Mouse (Mus musculus) stomach, postnatal 0 days (tissue): ENCODE measurements around the gene Dlgap4. TPM values are rescaled to one million over a fixed set of nuclear protein-coding genes. Genes with fewer than 3 reads are reported as not detected.

Experiments used
- ATAC-seq: fragments of 200-750 bp; cut with Nextera tagmentation; 2 replicates; pipeline ENCODE4 v1.8.0; 2017; ENCODE audit not compliant: low FRiP score, low TSS enrichment
- DNase-seq: peaks from one replicate; pipeline ENCODE4 v3.0.0-alpha.2; 2016; ENCODE audit warnings: low spot score
- H3K27ac ChIP-seq: fragments of 300-500 bp; sonication (generic); replicated peaks from 2 replicates; pipeline ENCODE4 v1.5.1; 2014; ENCODE audit warnings: mild to moderate bottlenecking, control low read depth
- H3K27me3 ChIP-seq: fragments of 300-500 bp; sonication (generic); 2 replicates; pipeline ENCODE4 v1.6.1; 2014; ENCODE audit warnings: low read length; ENCODE audit not compliant: control insufficient read depth, insufficient read depth
- H3K36me3 ChIP-seq: fragments of 300-500 bp; sonication (generic); 2 replicates; pipeline ENCODE4 v1.6.1; 2014; ENCODE audit warnings: low read length, mixed read lengths; ENCODE audit not compliant: control insufficient read depth, insufficient read depth
- H3K4me1 ChIP-seq: fragments of 300-500 bp; sonication (generic); replicated peaks from 2 replicates; pipeline ENCODE4 v1.6.1; 2014; ENCODE audit warnings: antibody characterized with exemption; ENCODE audit not compliant: control insufficient read depth, insufficient read depth
- H3K4me2 ChIP-seq: fragments of 300-500 bp; sonication (generic); replicated peaks from 2 replicates; pipeline ENCODE4 v1.6.1; 2014; ENCODE audit warnings: low read depth, mild to moderate bottlenecking, control low read depth, moderate library complexity
- H3K4me3 ChIP-seq: fragments of 300-500 bp; sonication (generic); 2 replicates; pipeline ENCODE4 v1.5.1; 2014; ENCODE audit warnings: low read depth, low read length, control low read depth
- H3K9ac ChIP-seq: fragments of 300-500 bp; sonication (generic); 2 replicates; pipeline ENCODE4 v1.6.1; 2014; ENCODE audit warnings: mild to moderate bottlenecking, low read length, control low read depth, mixed read lengths
- H3K9me3 ChIP-seq: fragments of 300-500 bp; sonication (generic); 2 replicates; pipeline ENCODE4 v1.6.1; 2016; ENCODE audit warnings: low read length; ENCODE audit not compliant: control insufficient read depth
- CTCF ChIP-seq: IDR thresholded peaks from 2 replicates; pipeline ENCODE4 v1.5.1; 2016; ENCODE audit warnings: antibody characterized with exemption, low read depth, mild to moderate bottlenecking, moderate library complexity
- EP300 ChIP-seq: optimal IDR thresholded peaks from 2 replicates; pipeline ENCODE3; 2016; ENCODE audit warnings: antibody characterized with exemption
- WGBS: fragments of 180-500 bp; shearing (Covaris S2); extraction: QIAGEN DNeasy Blood & Tissue Kit; methylation state at CpG from one replicate; pipeline ENCODE4 v1.1.7; 2014; 5-methylcytosine and 5-hydroxymethylcytosine counted together
- polyA plus RNA-seq: library from polyadenylated mRNA; unstranded; fragments of >200 nt; fragmentation: Nextera tagmentation; extraction: Ambion mirVana; gene quantifications from 2 replicates; pipeline ENCODE4 v1.2.1, GENCODE M21; 2015

Dlgap4 gene
- polyA plus RNA-seq, 1 experiment from 2014 or later = 50.7 TPM

GRCm38 (mm10) chr2:156621449-156621848, 7.9 kb downstream of the Dlgap4 start:
- H3K9ac ChIP-seq = no peak overlapping the region
- H3K4me3 ChIP-seq = no peak overlapping the region
- no peaks in the 10 kb centered on the region for H3K9me3 ChIP-seq
- no peaks in the 10 kb centered on the region for H3K36me3 ChIP-seq
- H3K27me3 ChIP-seq = no peaks in the 10 kb centered on the region
- no peak for TF ChIP-seq CTCF
- TF ChIP-seq EP300 = no peak
- DNase-seq (no peak), ATAC-seq (no peak)
- 55% methylated on average over 5 of the region's 5 CpGs for WGBS
- no peak overlapping the region for H3K4me2 ChIP-seq
- H3K4me1 ChIP-seq = no peaks in the 10 kb centered on the region
- H3K27ac ChIP-seq = no peak overlapping the region

GRCm38 (mm10) chr2:156622192-156622591, 8.7 kb downstream of the Dlgap4 start:
- Histone ChIP-seq H3K27ac (no peak overlapping the region), H3K9me3 (no peaks in the 10 kb centered on the region), H3K4me2 (no peak overlapping the region), H3K27me3 (no peaks in the 10 kb centered on the region), H3K9ac (no peak overlapping the region), H3K4me1 (no peaks in the 10 kb centered on the region), H3K36me3 (no peaks in the 10 kb centered on the region), H3K4me3 (no peak overlapping the region)
- DNase-seq (no peak), ATAC-seq (no peak)
- 86% methylated on average over 6 of the region's 6 CpGs for WGBS
- TF ChIP-seq EP300 (no peak), CTCF (no peak)

GRCm38 (mm10) chr2:156623246-156623645, 9.7 kb downstream of the Dlgap4 start:
- no peak overlapping the region for H3K27ac ChIP-seq
- no peaks in the 10 kb centered on the region for H3K4me1 ChIP-seq
- no peaks in the 10 kb centered on the region for H3K36me3 ChIP-seq
- H3K9me3 ChIP-seq = no peaks in the 10 kb centered on the region
- H3K4me3 ChIP-seq = no peak overlapping the region
- H3K9ac ChIP-seq = no peak overlapping the region
- TF ChIP-seq EP300 = no peak
- DNase-seq (no peak), ATAC-seq (no peak)
- WGBS = 88% methylated on average over 2 of the region's 2 CpGs
- no peak overlapping the region for H3K4me2 ChIP-seq
- H3K27me3 ChIP-seq = no peaks in the 10 kb centered on the region

GRCm38 (mm10) chr2:156625307-156625706, 11.8 kb downstream of the Dlgap4 start:
- Histone ChIP-seq H3K36me3 (no peaks in the 10 kb centered on the region), H3K4me3 (no peak overlapping the region), H3K9ac (no peak overlapping the region), H3K4me1 (no peaks in the 10 kb centered on the region), H3K9me3 (no peaks in the 10 kb centered on the region), H3K4me2 (no peak overlapping the region), H3K27ac (no peak overlapping the region), H3K27me3 (no peaks in the 10 kb centered on the region)
- ATAC-seq (no peak), DNase-seq (no peak)
- TF ChIP-seq CTCF = no peak
- TF ChIP-seq EP300 = no peak
- 80% methylated on average over 18 of the region's 18 CpGs for WGBS

GRCm38 (mm10) chr2:156626119-156626518, 12.6 kb downstream of the Dlgap4 start:
- no peak for TF ChIP-seq EP300
- no peak for TF ChIP-seq CTCF
- H3K36me3 ChIP-seq = no peaks in the 10 kb centered on the region
- no peaks in the 10 kb centered on the region for H3K27me3 ChIP-seq
- H3K4me2 ChIP-seq = no peak overlapping the region
- DNase-seq (no peak), ATAC-seq (no peak)
- WGBS = 84% methylated on average over 9 of the region's 9 CpGs
- no peaks in the 10 kb centered on the region for H3K4me1 ChIP-seq
- H3K9ac ChIP-seq = no peak overlapping the region
- no peak overlapping the region for H3K27ac ChIP-seq
- no peaks in the 10 kb centered on the region for H3K9me3 ChIP-seq
- H3K4me3 ChIP-seq = no peak overlapping the region

GRCm38 (mm10) chr2:156626544-156626943, 13.0 kb downstream of the Dlgap4 start:
- ATAC-seq = no peak
- H3K36me3 ChIP-seq = no peaks in the 10 kb centered on the region

More at GRCm38 (mm10) chr2:156626544-156626943, 13.0 kb downstream of the Dlgap4 start:
- WGBS = 65% methylated on average over 8 of the region's 8 CpGs
- Histone ChIP-seq H3K27me3 (no peaks in the 10 kb centered on the region), H3K27ac (no peak overlapping the region), H3K4me2 (no peak overlapping the region), H3K4me1 (no peaks in the 10 kb centered on the region), H3K4me3 (no peak overlapping the region), H3K9me3 (no peaks in the 10 kb centered on the region), H3K9ac (no peak overlapping the region)
- DNase-seq = no peak
- TF ChIP-seq EP300 (no peak), CTCF (no peak)
